Mouse (Mus musculus) splenic B cell, adult 2 months (primary cell): ENCODE data around the gene Zbtb45.

Source experiments
- DNase-seq: peaks from one replicate; pipeline ENCODE4 v3.0.0-alpha.2; 2011; ENCODE audit warnings: low read depth, low spot score
- H3K27me3 ChIP-seq: 2 replicates; pipeline ENCODE4 v1.6.1; 2012; ENCODE audit warnings: mild to moderate bottlenecking, low read length, moderate library complexity, mixed read lengths; ENCODE audit not compliant: control insufficient read depth, poor library complexity, insufficient read depth, severe bottlenecking
- H3K36me3 ChIP-seq: 2 replicates; pipeline ENCODE4 v1.6.1; 2012; ENCODE audit warnings: mild to moderate bottlenecking, low read length, moderate library complexity, mixed read lengths; ENCODE audit not compliant: control insufficient read depth, poor library complexity, insufficient read depth, severe bottlenecking

Gene Zbtb45

DNA sequence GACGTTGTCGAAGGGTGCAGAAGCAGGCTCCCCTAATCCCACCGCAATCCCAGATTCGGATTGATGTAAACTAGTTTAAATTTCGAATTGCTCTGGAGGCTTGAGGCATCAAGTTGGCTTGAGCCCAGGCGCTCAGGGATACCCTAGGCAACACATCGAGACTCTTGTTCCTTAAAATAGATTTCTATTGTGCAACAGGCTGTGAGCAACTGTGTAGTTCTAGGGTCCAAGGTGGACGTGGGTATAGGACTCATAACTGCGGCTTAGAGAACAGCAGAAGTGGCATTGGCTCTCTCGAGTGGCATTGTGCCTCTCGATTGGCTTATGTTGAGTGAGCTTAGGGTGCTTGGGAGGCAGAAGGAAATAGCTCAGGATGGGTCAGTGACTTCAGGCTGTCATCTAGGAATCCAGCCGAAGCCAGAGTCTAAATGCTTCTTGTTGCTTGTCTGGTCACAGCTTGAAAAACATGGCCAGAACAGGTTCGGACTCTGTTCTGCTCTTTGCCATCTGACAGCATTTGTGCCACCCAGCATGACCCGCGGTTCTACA lies 28.9 kb upstream of the Zbtb45 start:
- DNase-seq = peak; percentile 33
- Histone ChIP-seq H3K36me3 (no peaks in the 10 kb centered on the region), H3K27me3 (no peaks in the 10 kb centered on the region)

- Histone ChIP-seq H3K27me3 (no peaks in the 10 kb centered on the region), H3K36me3 (no peaks in the 10 kb centered on the region; the same call in 1 of the 2 replicates)
- DNase-seq = peak; percentile 99
Observed at GRCm38 (mm10) chr7:13037901-13038555, 28.2 kb upstream of the Zbtb45 start, which contains the start of gene Ube2m. Gene Ube2m (minus strand): TSS chr7:13038275.

DNA sequence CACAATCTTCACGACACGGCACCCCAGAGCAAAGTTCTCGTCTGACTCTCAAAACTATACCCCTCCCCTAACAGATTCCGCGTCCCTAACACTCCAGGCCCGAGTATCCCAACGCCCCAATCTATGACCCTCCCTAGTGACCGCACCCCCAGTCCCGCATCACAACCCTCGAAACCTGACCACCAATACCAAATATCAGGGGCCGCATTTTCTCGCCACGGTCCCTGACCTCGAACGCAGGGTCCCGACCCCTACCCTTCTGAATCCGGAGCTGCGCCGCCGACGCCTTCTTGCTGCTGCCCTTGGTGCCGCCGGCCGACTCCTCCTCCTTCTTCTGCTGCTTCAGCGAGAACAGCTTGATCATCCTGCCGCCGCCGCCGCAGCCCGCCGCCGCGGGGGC lies 27.5 kb upstream of the Zbtb45 start:
- Histone ChIP-seq H3K36me3 (no peaks in the 10 kb centered on the region; the same call in none of the 2 replicates), H3K27me3 (no peaks in the 10 kb centered on the region)
- DNase-seq = no peak

DNA sequence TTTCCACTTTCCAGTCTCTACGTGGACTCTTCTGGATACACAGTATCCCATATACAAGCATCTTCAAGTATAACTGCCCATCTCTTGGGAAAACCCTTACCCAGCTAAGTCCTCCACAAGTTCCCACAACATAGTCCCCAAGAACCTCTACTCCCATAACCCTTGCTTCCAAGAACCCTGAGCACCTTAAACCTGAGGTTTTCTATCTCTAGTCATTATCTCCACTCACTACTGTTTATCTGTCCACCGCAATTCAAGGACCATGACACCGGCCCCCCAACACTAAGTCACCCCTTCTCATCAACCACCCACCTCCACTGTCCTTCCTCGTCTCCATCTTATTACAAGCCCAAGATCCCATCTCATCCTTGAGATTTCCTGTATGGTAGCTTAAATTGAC lies 27.0 kb upstream of the Zbtb45 start:
- no peak for DNase-seq
- Histone ChIP-seq H3K27me3 (no peaks in the 10 kb centered on the region), H3K36me3 (no peaks in the 10 kb centered on the region; the same call in none of the 2 replicates)

DNA sequence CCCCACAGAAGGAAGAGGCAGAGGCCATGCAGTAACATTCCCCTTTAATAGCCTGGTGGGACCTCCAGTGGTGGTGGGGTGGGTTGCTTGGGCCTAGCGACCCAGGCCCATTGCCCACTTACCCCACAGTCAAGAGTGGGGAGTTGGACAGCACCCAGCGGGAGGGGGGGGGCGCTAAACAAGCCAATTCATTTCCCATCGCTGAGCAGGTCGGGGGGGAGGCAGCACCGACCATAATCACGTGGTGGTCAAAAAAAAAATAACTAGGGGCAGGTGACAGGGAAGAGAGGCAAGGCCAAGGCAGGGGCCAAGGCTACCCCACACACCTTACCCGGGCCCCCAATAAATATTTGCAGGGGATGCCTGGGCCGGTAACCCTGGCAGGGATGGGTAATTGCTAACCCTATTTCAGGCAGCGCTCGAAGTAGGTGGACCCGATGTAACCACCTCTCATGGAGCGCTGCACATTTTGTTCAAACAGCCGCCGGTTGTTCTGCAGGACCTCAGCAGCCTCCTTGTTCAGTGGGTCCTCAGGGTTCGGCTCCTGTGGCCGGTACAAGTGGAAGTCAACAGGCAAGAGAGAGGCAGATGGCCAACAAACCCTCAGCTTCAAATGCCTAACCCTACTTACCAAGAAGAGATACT lies 25.5 kb upstream of the Zbtb45 start:
- DNase-seq = no peak
- Histone ChIP-seq H3K27me3 (no peaks in the 10 kb centered on the region), H3K36me3 (peaks cover 3% of the 10 kb centered on the region)

DNA sequence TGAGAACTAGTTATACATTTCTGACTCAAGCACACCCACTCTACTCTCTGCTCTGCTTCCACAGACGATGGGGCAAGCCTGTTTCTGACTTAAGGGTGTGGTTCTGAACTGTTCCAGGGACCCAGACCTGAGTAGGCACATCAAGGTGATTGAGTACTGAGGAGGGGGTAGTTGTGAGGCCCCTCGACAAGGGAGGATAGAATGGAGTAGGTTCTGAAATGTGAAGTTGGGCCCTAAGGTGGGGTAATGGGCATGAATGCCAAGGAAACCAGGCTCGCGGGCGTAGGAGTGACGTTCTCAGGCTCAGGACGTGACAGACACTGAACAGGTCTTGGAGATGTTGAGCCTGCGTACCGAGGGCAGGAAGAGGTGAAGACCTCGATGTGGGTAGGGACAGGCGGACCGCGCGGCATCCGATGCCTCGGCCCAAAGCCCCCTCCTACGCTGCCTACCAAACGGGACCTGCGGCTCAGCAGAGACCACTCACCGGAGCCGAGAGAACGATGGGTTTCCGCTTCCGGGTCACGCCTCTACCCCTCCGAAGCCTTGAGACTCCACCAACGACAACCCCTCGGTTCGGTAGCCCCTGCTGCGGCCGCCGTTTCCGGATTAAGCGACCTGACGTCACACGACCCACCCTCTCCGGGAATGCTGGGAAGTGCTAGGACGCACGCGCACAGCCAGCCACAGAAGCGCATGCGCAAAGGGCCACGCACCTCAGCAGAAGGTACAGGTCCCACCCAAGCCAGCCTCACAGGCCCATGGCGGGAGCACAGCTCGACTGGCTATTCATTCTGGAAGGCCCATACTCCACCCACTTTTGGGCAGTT lies 24.5 kb upstream of the Zbtb45 start, which contains the start of gene Chmp2a:
Chmp2a (minus strand) TSS at position 660 of the 830 bp plus-strand sequence.
- DNase-seq = peak; percentile 98
- Histone ChIP-seq H3K27me3 (no peaks in the 10 kb centered on the region), H3K36me3 (peaks cover 8% of the 10 kb centered on the region)

DNA sequence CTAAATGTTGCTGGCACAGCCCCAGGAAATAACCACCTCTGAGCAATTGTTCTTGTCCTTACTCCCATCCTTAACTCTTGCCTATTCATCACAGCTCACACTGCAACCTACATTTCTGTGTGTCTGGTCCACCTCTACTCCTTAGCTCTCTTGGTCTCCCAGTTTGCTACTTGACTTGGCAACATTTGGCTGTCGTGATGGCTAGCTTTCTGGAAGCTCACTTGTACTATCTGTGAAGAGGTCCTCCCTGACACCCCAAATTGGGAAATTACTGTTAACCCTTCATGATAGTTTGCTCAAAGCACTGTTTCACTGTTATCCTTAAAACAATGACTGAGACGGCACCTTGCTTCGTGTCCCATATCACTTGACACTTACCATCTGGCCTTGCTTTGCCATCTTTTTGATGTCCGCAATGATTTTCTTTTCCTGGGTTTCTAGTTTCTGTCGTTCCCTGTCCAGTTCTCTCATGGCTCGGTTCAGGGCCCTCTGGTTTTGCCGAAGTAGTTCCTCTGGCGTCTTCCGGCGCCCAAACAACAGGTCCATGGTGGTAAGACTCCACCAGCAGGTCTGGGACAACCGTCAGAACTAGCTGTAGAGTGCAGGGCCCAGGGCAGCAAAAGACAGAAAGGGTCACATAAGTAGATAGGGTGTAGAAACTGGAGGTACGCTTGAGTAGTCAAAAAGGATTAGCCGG lies 23.8 kb upstream of the Zbtb45 start:
- Histone ChIP-seq H3K27me3 (no peaks in the 10 kb centered on the region), H3K36me3 (peaks cover 14% of the 10 kb centered on the region)
- no peak for DNase-seq

- peaks cover 20% of the 10 kb centered on the region for H3K36me3 ChIP-seq
- no peaks in the 10 kb centered on the region for H3K27me3 ChIP-seq
- no peak for DNase-seq
Observed at GRCm38 (mm10) chr7:13032541-13032940, 22.7 kb upstream of the Zbtb45 start.

GRCm38 (mm10) chr7:13031983-13032382 lies 22.1 kb upstream of the Zbtb45 start:
- no peak for DNase-seq
- Histone ChIP-seq H3K36me3 (peaks cover 22% of the 10 kb centered on the region), H3K27me3 (no peaks in the 10 kb centered on the region)

DNA sequence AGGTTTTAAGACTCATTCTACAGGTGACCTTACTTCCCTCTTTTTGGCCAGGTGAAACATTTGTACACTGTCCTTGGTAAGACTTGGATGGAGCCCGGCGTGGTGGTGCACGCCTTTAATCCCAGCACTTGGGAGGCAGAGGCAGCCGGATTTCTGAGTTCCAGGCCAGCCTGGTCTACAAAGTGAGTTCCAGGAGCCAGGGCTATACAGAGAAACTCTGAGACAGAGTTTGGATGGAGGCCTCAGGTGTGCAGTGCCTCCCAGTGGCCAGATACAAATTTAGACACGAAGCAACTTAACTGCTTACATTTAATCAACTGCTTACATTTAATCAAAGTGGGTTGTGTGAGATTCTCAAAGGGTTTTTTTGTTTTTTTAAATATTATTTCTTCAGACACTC lies 21.2 kb upstream of the Zbtb45 start:
- peak; percentile 51 for DNase-seq
- H3K36me3 ChIP-seq = peaks cover 27% of the 10 kb centered on the region
- H3K27me3 ChIP-seq = no peaks in the 10 kb centered on the region

DNA sequence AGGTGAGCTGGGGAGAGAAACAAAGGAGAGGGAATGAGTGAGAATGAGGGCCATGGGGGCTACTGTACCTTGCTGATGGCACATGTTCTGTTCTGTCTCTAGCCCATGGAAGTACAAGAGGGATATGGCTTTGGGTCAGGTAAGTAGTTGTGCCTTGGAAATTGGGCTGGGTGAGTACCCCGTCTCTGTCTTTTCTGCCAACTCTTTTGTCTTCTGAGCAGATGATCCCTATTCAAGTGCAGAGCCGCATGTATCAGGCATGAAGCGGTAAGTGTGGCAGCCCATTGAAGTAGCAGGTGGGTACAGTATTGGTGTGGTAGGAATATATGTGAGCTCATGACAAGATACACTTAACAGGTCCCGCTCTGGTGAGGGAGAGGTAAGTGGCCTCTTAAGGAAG lies 19.2 kb upstream of the Zbtb45 start:
- Histone ChIP-seq H3K36me3 (peaks cover 27% of the 10 kb centered on the region), H3K27me3 (no peaks in the 10 kb centered on the region)
- no peak for DNase-seq

- Histone ChIP-seq H3K36me3 (peaks cover 24% of the 10 kb centered on the region), H3K27me3 (no peaks in the 10 kb centered on the region)
- no peak for DNase-seq
Observed at GRCm38 (mm10) chr7:13025511-13026112, 15.8 kb upstream of the Zbtb45 start.

DNA sequence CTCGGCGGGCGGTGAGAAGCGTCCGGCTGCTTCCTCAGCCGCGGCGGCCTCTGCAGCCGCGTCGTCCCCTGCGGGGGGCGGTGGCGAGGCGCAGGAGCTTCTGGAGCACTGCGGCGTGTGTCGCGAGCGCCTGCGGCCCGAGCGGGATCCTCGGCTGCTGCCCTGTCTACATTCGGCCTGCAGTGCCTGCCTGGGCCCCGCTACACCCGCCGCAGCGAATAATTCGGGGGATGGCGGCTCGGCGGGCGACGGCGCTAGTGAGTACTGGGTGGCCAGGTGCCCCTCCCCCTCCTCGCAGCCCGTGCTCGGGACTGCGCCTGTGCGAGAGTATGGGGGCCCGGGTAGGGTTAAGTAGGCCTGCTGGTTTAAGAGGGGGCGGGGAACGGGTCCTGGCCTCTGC lies 15.0 kb upstream of the Zbtb45 start:
- H3K27me3 ChIP-seq = no peaks in the 10 kb centered on the region
- peaks cover 23% of the 10 kb centered on the region for H3K36me3 ChIP-seq
- no peak for DNase-seq
